Mouse (Mus musculus): Measurements from ENCODE around the gene Ncbp2. TPM values are rescaled to one million over a fixed set of nuclear protein-coding genes. Genes with fewer than 3 reads are reported as not detected.

The Ncbp2 gene
- polyA plus RNA-seq (2012; rRNA removed) = 6.3 and 7.2 TPM in 2 replicates

GRCm38 (mm10) chr16:31948345-31948774 is at the start of gene Ncbp2, which contains the start of gene 0610012G03Rik:
Gene Ncbp2 (plus strand): TSS chr16:31948513.
Gene 0610012G03Rik (minus strand): TSS chr16:31948494.

GRCm38 (mm10) chr16:31933751-31934549 is 14.4 kb upstream of the Ncbp2 start, which contains the start of gene Pigz:
Gene Pigz (plus strand): TSS chr16:31933851.

DNA sequence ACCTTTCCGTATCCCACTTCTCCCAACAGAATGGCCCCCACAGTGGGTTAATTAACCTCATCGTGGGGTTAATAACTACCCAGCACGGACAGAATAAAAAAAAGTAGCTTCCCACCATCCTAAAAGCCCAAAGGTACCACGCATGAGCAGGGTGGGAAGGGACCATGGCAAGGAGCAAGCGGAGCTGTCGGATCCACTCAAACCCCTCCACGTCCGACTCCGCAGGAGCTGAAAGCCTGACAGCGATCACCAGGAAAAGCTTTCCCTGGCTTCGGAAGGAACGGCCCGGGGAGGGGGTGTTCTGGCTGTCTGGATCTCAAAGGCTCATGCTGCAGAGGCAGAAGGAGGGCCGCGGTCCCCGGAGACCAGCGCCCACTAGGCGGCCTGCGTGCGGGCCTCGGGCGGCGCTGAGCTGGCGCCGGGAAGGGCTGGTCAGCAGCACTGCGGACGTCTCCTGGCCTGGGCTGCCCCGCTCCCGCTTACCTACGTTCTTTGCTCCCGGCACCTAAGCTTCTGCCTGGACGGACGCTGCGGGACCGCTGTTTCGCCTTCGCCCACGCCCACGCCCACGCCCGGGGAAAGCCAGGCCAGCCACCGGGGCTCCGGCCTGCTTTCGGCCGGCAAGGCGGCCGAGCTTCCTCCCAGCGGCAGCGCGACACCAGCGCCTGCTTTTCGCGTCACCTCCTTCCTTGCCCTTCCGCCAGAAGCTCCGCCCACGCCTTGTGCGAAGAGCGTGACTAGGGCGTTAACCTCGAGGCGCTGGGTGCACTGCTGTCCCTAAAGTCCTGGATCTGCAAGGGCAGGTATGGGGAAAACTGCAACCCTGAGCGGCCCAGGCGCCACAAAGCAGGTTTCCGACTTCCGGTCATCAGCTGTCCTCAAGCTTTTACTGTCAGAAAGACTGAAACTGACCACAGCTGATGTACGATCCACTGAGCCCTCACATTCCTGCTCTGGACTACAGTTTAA is 54.5 kb downstream of the Ncbp2 start, which contains the start of gene Senp5:
Senp5 (minus strand) TSS at position 779 of the 969 bp plus-strand sequence.

Other genes starting within 250 kb of the Ncbp2 start
- gene Meltf, start 69.7 kb upstream of the Ncbp2 start, polyA plus RNA-seq (2012; rRNA removed) = 0.86 and 1.1 TPM in 2 replicates
- gene Pigz, start 14.7 kb upstream of the Ncbp2 start, polyA plus RNA-seq (2012; rRNA removed) = 3.1 and 3.5 TPM in 2 replicates
- 130 and 190 TPM in 2 replicates for gene 0610012G03Rik, start within 50 bp of the Ncbp2 start, polyA plus RNA-seq (2012; rRNA removed)
- gene Senp5, start 54.8 kb downstream of the Ncbp2 start, polyA plus RNA-seq (2012; rRNA removed) = 4.7 and 5.2 TPM in 2 replicates
- gene Pak2, start 130.8 kb downstream of the Ncbp2 start, polyA plus RNA-seq (2012; rRNA removed) = 17.6 and 23.5 TPM in 2 replicates
- 36.0 and 50.2 TPM in 2 replicates for gene Pigx, start 151.2 kb downstream of the Ncbp2 start, polyA plus RNA-seq (2012; rRNA removed)
- gene Cep19, start 151.3 kb downstream of the Ncbp2 start, polyA plus RNA-seq (2012; rRNA removed) = 9.7 and 19.0 TPM in 2 replicates
- gene Nrros, start 217.1 kb downstream of the Ncbp2 start, polyA plus RNA-seq (2012; rRNA removed) = 13.3 and 17.4 TPM in 2 replicates
- not detected in 2 replicates for gene Bex6, start 231.3 kb downstream of the Ncbp2 start, polyA plus RNA-seq (2012; rRNA removed)